9 mouse cellular contexts compared by ENCODE assay signal in genomic region chr2:125781006-125781405, GRCm38 (mm10). TPM values are rescaled to one million over a fixed set of nuclear protein-coding genes. Genes with fewer than 3 reads are reported as not detected.
DNase-seq lines count a peak whose midpoint lies in the region; ATAC-seq and TF ChIP-seq lines count a peak whose summit lies in the region.
"Had no signal": no experiment of that assay in that cellular context is flagged by ENCODE, and none has a peak within 500 bp of the region (broad histone marks: within the 10 kb centered on the region; RNA-seq: fewer than 3 reads in every experiment).

No protein-coding gene starts in this region.

- DNase-seq in heart, adult 18-20 months: no peak
- DNase-seq in CH12.LX (ENCODE audit: extremely low read depth): no peak
- DNase-seq in forebrain, embryonic 11.5 days (ENCODE audit: low spot score): no peak
- DNase-seq in frontal cortex, adult 2 months (ENCODE audit: extremely low spot score in 1 of 2, low spot score in 1 of 2): no peak
- no peak for DNase-seq in right cerebral cortex, postnatal 36 days (ENCODE audit: low spot score in 2 of 2)
- no peak for DNase-seq in cerebellum, adult 11-12 months
- DNase-seq: right cerebral cortex, postnatal 14 days had no signal

- ATAC-seq in heart, embryonic 16.5 days (replicated peaks; ENCODE audit: extremely low read depth, insufficient read depth, low FRiP score): no peak
- no peak for ATAC-seq in forebrain, embryonic 11.5 days (replicated peaks; ENCODE audit: low FRiP score)
- ATAC-seq in liver, embryonic 15.5 days (ENCODE audit: insufficient read depth): no peak

- in situ Hi-C loops in CH12.LX (cut with MboI; ENCODE audit: low pct_ligation_motif_present, low pct_unique_long_range_greater_than_20kb, low sequenced_read_pairs): no loop called here

- peaks cover 24% of the 10 kb centered on the region for H3K4me1 ChIP-seq in heart, embryonic 16.5 days (ENCODE audit: control insufficient read depth, insufficient read depth, low read length)
- peaks cover 7 to 56% of the 10 kb centered on the region in 2 experiments for H3K4me1 ChIP-seq in CH12.LX (ENCODE audit: control insufficient read depth in 1 of 2, insufficient read depth in 2 of 2)
- 0 out of 2 replicates have a peak, but pooled peaks cover 2% of the 10 kb centered on the region for H3K4me1 ChIP-seq in forebrain, embryonic 11.5 days (replicated peaks; ENCODE audit: control insufficient read depth, insufficient read depth, low read length)
- peaks cover 24% of the 10 kb centered on the region for H3K4me1 ChIP-seq in liver, embryonic 15.5 days (replicated peaks)

- dilution Hi-C loops in CH12.LX (cut with MboI; ENCODE audit: extremely low pct_ligation_motif_present, extremely low pct_unique_long_range_greater_than_20kb, low sequenced_read_pairs): no loop called here

- H3K4me2 ChIP-seq in heart, embryonic 16.5 days (ENCODE audit: low read depth, low read length): peak overlapping the region; percentile 76
- H3K4me2 ChIP-seq in CH12.LX (ENCODE audit: insufficient read depth, low read depth, poor library complexity, severe bottlenecking): peak overlapping the region; percentile 96; the same call in 1 of the 2 replicates
- H3K4me2 ChIP-seq in forebrain, embryonic 11.5 days (ENCODE audit: low read depth, low read length, severe bottlenecking): peak overlapping the region; percentile 64; the same call in 1 of the 2 replicates
- peak overlapping the region; percentile 85 for H3K4me2 ChIP-seq in liver, embryonic 15.5 days

- no peaks in the 10 kb centered on the region for H3K9me3 ChIP-seq in heart, embryonic 16.5 days (replicated peaks; ENCODE audit: control insufficient read depth, low read length)
- no peaks in the 10 kb centered on the region for H3K9me3 ChIP-seq in CH12.LX (replicated peaks; ENCODE audit: low read length)
- no peaks in the 10 kb centered on the region for H3K9me3 ChIP-seq in forebrain, embryonic 11.5 days (ENCODE audit: control insufficient read depth, low read length)
- no peaks in the 10 kb centered on the region for H3K9me3 ChIP-seq in liver, embryonic 15.5 days (replicated peaks)

- H3K4me3 ChIP-seq in heart, embryonic 16.5 days (ENCODE audit: low read length): peak overlapping the region; percentile 83; the same call in 1 of the 2 replicates
- no peak overlapping the region for H3K4me3 ChIP-seq in CH12.LX (replicated peaks in 1 of 3; ENCODE audit: low read depth in 2 of 3, low read length in 2 of 3, poor library complexity in 1 of 3)
- no peak overlapping the region for H3K4me3 ChIP-seq in forebrain, embryonic 11.5 days (ENCODE audit: low read depth, low read length)
- peak overlapping the region; percentile 98; the same call in 1 of the 2 replicates for H3K4me3 ChIP-seq in liver, embryonic 15.5 days (replicated peaks)

- WGBS in heart, embryonic 16.5 days: 51% methylated on average over 2 of the region's 2 CpGs
- 79% methylated on average over 2 of the region's 2 CpGs for WGBS in forebrain, embryonic 11.5 days
- 68% methylated on average over 2 of the region's 2 CpGs for WGBS in liver, embryonic 15.5 days (ENCODE audit: insufficient replicate concordance)

- H3K36me3 ChIP-seq in heart, embryonic 16.5 days (ENCODE audit: control insufficient read depth, insufficient read depth): no peaks in the 10 kb centered on the region
- H3K36me3 ChIP-seq in CH12.LX (replicated peaks in 1 of 2; ENCODE audit: control insufficient read depth in 1 of 2, insufficient read depth in 1 of 2, low read length in 1 of 2): peaks cover 0 to 17% of the 10 kb centered on the region in 2 experiments
- H3K36me3 ChIP-seq in forebrain, embryonic 11.5 days (ENCODE audit: control insufficient read depth, insufficient read depth, low read length): no peaks in the 10 kb centered on the region
- 0 out of 2 replicates have a peak, but pooled peaks cover 6% of the 10 kb centered on the region for H3K36me3 ChIP-seq in liver, embryonic 15.5 days (replicated peaks)

- peak overlapping the region; percentile 91 for H3K9ac ChIP-seq in heart, embryonic 16.5 days (ENCODE audit: low read length)
- H3K9ac ChIP-seq in CH12.LX (ENCODE audit: insufficient read depth, low read depth): peak overlapping the region; percentile 82; the same call in 1 of the 2 replicates
- no peak overlapping the region; the same call in 1 of the 2 replicates for H3K9ac ChIP-seq in forebrain, embryonic 11.5 days (ENCODE audit: low read length)
- H3K9ac ChIP-seq in liver, embryonic 15.5 days: no peak overlapping the region

- no peaks in the 10 kb centered on the region for H3K27me3 ChIP-seq in heart, embryonic 16.5 days (ENCODE audit: control insufficient read depth, insufficient read depth, low read length)
- no peaks in the 10 kb centered on the region for H3K27me3 ChIP-seq in CH12.LX (replicated peaks)
- no peaks in the 10 kb centered on the region for H3K27me3 ChIP-seq in forebrain, embryonic 11.5 days (ENCODE audit: control insufficient read depth, insufficient read depth, low read length)
- peaks cover 8% of the 10 kb centered on the region; the same call in 1 of the 2 replicates for H3K27me3 ChIP-seq in liver, embryonic 15.5 days

- TF ChIP-seq EP300 in CH12.LX (IDR thresholded peaks at IDR 0.05; ENCODE audit: low read length): no peak

- peaks cover 23% of the 10 kb centered on the region; the same call in 1 of the 2 replicates for H3K79me2 ChIP-seq in CH12.LX (replicated peaks; ENCODE audit: control insufficient read depth, extremely low read depth, insufficient read depth, poor library complexity, severe bottlenecking)

- TF ChIP-seq CTCF in CH12.LX (conservative IDR thresholded peaks at IDR 0.05 in 1 of 2, IDR thresholded peaks at IDR 0.05 in 1 of 2; ENCODE audit: low read depth in 2 of 2, low read length in 2 of 2): no peak

- H3K27ac ChIP-seq in heart, embryonic 16.5 days (ENCODE audit: low read length): no peak overlapping the region
- no peak overlapping the region for H3K27ac ChIP-seq in CH12.LX (ENCODE audit: insufficient read depth, low read depth)
- H3K27ac ChIP-seq in forebrain, embryonic 11.5 days (ENCODE audit: low read depth, low read length): no peak overlapping the region
- H3K27ac ChIP-seq in liver, embryonic 15.5 days (replicated peaks): no peak overlapping the region

- TF ChIP-seq RAD21 in CH12.LX (IDR thresholded peaks at IDR 0.05; ENCODE audit: low read depth, low read length): no peak

- no peak for TF ChIP-seq POLR2A in CH12.LX (IDR thresholded peaks at IDR 0.05; ENCODE audit: low read depth, low read length)

TF ChIP-seq in CH12.LX, 34 proteins besides CTCF, POLR2A, EP300 and RAD21:
- no peak for TF ChIP-seq ZMIZ1 (IDR thresholded peaks at IDR 0.05; ENCODE audit: low read depth, low read length)
- TF ChIP-seq ELF1 (IDR thresholded peaks at IDR 0.05; ENCODE audit: low read depth, low read length): no peak
- TF ChIP-seq RCOR1 (conservative IDR thresholded peaks at IDR 0.05; ENCODE audit: low read depth, low read length): no peak
- TF ChIP-seq ETS1 (conservative IDR thresholded peaks at IDR 0.05; ENCODE audit: low read depth, low read length): no peak
- TF ChIP-seq BHLHE40 (IDR thresholded peaks at IDR 0.05; ENCODE audit: low read depth, low read length): no peak
- TF ChIP-seq TCF12 (IDR thresholded peaks at IDR 0.05; ENCODE audit: low read depth, low read length): no peak
- TF ChIP-seq NELFE (IDR thresholded peaks at IDR 0.05; ENCODE audit: low read depth, low read length): no peak
- TF ChIP-seq MEF2A (IDR thresholded peaks at IDR 0.05; ENCODE audit: borderline replicate concordance, low read depth, low read length): no peak
- TF ChIP-seq MXI1 (IDR thresholded peaks at IDR 0.05; ENCODE audit: low read depth, low read length): no peak
- no peak for TF ChIP-seq UBTF (IDR thresholded peaks at IDR 0.05; ENCODE audit: low read depth, low read length)
- TF ChIP-seq HCFC1 (IDR thresholded peaks at IDR 0.05; ENCODE audit: low read depth, low read length): no peak
- TF ChIP-seq ZNF384 (IDR thresholded peaks at IDR 0.05; ENCODE audit: low read depth, low read length): no peak
- TF ChIP-seq CHD2 (IDR thresholded peaks at IDR 0.05; ENCODE audit: low read length): no peak
- no peak for TF ChIP-seq SIN3A (IDR thresholded peaks at IDR 0.05; ENCODE audit: low read length)
- TF ChIP-seq POLR2AphosphoS2 (IDR thresholded peaks at IDR 0.05; ENCODE audit: low read depth, low read length): no peak
- no peak for TF ChIP-seq TBP (conservative IDR thresholded peaks at IDR 0.05; ENCODE audit: low read depth, low read length)
- TF ChIP-seq MAX (IDR thresholded peaks at IDR 0.05; ENCODE audit: low read length): no peak

RNA-seq across cellular contexts. Expression of gene Secisbp2l, which starts 1.7 kb away (rescaled TPM):
- polyA plus RNA-seq in heart, embryonic 16.5 days (2015; fragmentation: Nextera tagmentation; extraction: Ambion mirVana): 13.1 and 14.0 TPM in 2 replicates
- 10 to 100 TPM; 24.1 to 26.6 TPM for total RNA-seq in heart, adult 18-20 months (2021)
- total RNA-seq in CH12.LX (2012; rRNA removed) (8.3 and 8.9 TPM in 2 replicates), CH12.LX (2014; rRNA removed) (8.2 and 8.7 TPM in 2 replicates)
- polyA plus RNA-seq in CH12.LX (2012; ENCODE audit: insufficient read length, low read depth): 11.1 and 15.1 TPM in 2 replicates
- polyA plus RNA-seq in forebrain, embryonic 11.5 days (2014; fragmentation: Nextera tagmentation; extraction: Ambion mirVana): 28.6 and 29.4 TPM in 2 replicates
- polyA plus RNA-seq in liver, embryonic 15.5 days (2015; fragmentation: Nextera tagmentation; extraction: Ambion mirVana): 4.5 and 5.4 TPM in 2 replicates
- 34.3 and 36.8 TPM in 2 replicates for polyA plus RNA-seq in frontal cortex, adult 2 months (2012; rRNA removed)

RNA-seq across cellular contexts. Expression of gene Shc4, which starts 57.1 kb away (rescaled TPM):
- polyA plus RNA-seq in heart, embryonic 16.5 days (2015; fragmentation: Nextera tagmentation; extraction: Ambion mirVana): 1.3 and 1.7 TPM in 2 replicates
- total RNA-seq in heart, adult 18-20 months (2021): under 1 TPM; 0.51 to 0.67 TPM
- total RNA-seq in CH12.LX (2012; rRNA removed) (0.97 and 1.1 TPM in 2 replicates), CH12.LX (2014; rRNA removed) (0.21 and 0.23 TPM in 2 replicates)
- polyA plus RNA-seq in CH12.LX (2012; ENCODE audit: insufficient read length, low read depth): 0.10 and 0.37 TPM in 2 replicates
- polyA plus RNA-seq in forebrain, embryonic 11.5 days (2014; fragmentation: Nextera tagmentation; extraction: Ambion mirVana): 1.3 TPM in 2 replicates
- 0.74 and 0.83 TPM in 2 replicates for polyA plus RNA-seq in liver, embryonic 15.5 days (2015; fragmentation: Nextera tagmentation; extraction: Ambion mirVana)
- 4.8 and 5.0 TPM in 2 replicates for polyA plus RNA-seq in frontal cortex, adult 2 months (2012; rRNA removed)

Comparison
In these comparisons a context has a peak if more than half of its experiments do, and no peak if none do; other contexts are left out.
1. H3K4me3 ChIP-seq: peak in heart, embryonic 16.5 days (single experiment) and liver, embryonic 15.5 days (single experiment); none in CH12.LX (0 of 3) and forebrain, embryonic 11.5 days (single experiment).
2. H3K9ac ChIP-seq: peak in heart, embryonic 16.5 days (single experiment) and CH12.LX (single experiment); none in forebrain, embryonic 11.5 days (single experiment) and liver, embryonic 15.5 days (single experiment).
3. Peak in every context shown above with its lines, with median percentiles within 50 percentile points of each other: H3K4me2 ChIP-seq.